Mouse (Mus musculus): ENCODE results near the gene 5830473C10Rik.

DNA sequence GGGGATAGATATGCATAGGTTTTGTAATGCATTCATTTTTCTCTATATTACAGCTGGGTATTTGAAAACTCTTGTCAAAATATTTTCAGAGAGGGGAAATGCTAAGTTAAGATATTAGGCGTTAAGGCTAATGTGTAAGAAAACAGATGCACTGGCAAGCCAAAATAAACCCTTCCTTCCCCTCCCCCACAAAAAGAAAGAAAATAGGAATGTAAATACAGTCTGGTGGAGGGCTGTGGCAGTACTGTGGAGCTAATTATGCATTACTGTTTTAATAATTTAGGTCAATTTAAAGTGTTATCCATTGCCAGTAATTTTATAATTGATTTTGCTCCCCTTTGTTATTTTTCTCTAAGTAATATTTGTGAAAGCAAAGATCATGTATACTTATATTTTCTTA is 67.6 kb downstream of the 5830473C10Rik start:
- TF ChIP-seq GATA1 (IDR thresholded peaks at IDR 0.05; ENCODE audit: low read length) = no peak
- no peak for TF ChIP-seq TAL1 (IDR thresholded peaks at IDR 0.05; ENCODE audit: low read length)

All from erythroblast, embryonic 14.5 days (primary cell).